Mouse (Mus musculus): ENCODE data around the gene Fermt3.
"Not testable (repeated sequence)": the region's sequence is repeated elsewhere in the genome, so short reads cannot be mapped to it uniquely, and the experiment has no call there.

The Fermt3 gene

GRCm38 (mm10) chr19:7034006-7034405 is 14.7 kb upstream of the Fermt3 start:
- no peak for DNase-seq

- DNase-seq: no peak
Observed at GRCm38 (mm10) chr19:7029531-7029930, 10.3 kb upstream of the Fermt3 start.

- DNase-seq: peak in 1 of 2 experiments; percentile 74
Observed at GRCm38 (mm10) chr19:7020224-7020641, 964 bp upstream of the Fermt3 start.

GRCm38 (mm10) chr19:7018546-7018945 is 723 bp downstream of the Fermt3 start:
- peak in 1 of 2 experiments; percentile 7 for DNase-seq

GRCm38 (mm10) chr19:7017541-7018457 is 1.5 kb downstream of the Fermt3 start:
- DNase-seq: peak; percentile 31 to 32

- DNase-seq: peak in 1 of 2 experiments; percentile 4
Observed at GRCm38 (mm10) chr19:7014481-7015135, 4.7 kb downstream of the Fermt3 start.

GRCm38 (mm10) chr19:7013984-7014383 is 5.3 kb downstream of the Fermt3 start:
- DNase-seq: peak in 1 of 2 experiments; percentile 22

GRCm38 (mm10) chr19:7012426-7012825 is 6.8 kb downstream of the Fermt3 start:
- DNase-seq: no peak

GRCm38 (mm10) chr19:7006892-7007593 is 12.2 kb downstream of the Fermt3 start:
- DNase-seq: no peak

- DNase-seq: no peak
Observed at GRCm38 (mm10) chr19:6999360-7000063, 19.8 kb downstream of the Fermt3 start.

GRCm38 (mm10) chr19:6997721-6998290 is 21.5 kb downstream of the Fermt3 start:
- peak in 1 of 2 experiments; percentile 4 for DNase-seq

- DNase-seq: peak; percentile 91
Observed at GRCm38 (mm10) chr19:6996006-6996405, 23.3 kb downstream of the Fermt3 start, which contains the start of the genes Nudt22 and Trpt1. TSS of gene Nudt22 (minus strand) at chr19:6996117. TSS of gene Trpt1 (plus strand) at chr19:6996131.

- no peak for DNase-seq
Observed at GRCm38 (mm10) chr19:6995255-6995991, 23.8 kb downstream of the Fermt3 start.

- DNase-seq: no peak
Observed at GRCm38 (mm10) chr19:6994489-6994888, 24.8 kb downstream of the Fermt3 start.

- DNase-seq: no peak
Observed at GRCm38 (mm10) chr19:6994002-6994401, 25.3 kb downstream of the Fermt3 start.

GRCm38 (mm10) chr19:6993011-6993770 is 26.1 kb downstream of the Fermt3 start:
- no peak for DNase-seq

GRCm38 (mm10) chr19:6992011-6992858 is 27.0 kb downstream of the Fermt3 start, which contains the start of gene Dnajc4:
TSS of gene Dnajc4 (minus strand) at chr19:6992572.
- DNase-seq: peak; percentile 97 to 98

- DNase-seq: not testable (repeated sequence)
Observed at GRCm38 (mm10) chr19:6991166-6991565, 28.1 kb downstream of the Fermt3 start.

- no peak for DNase-seq
Observed at GRCm38 (mm10) chr19:6990712-6991111, 28.6 kb downstream of the Fermt3 start.

Data from lung, postnatal 4 days (tissue).